Mouse (Mus musculus): ENCODE measurements around the gene Gipc3.

DNA sequence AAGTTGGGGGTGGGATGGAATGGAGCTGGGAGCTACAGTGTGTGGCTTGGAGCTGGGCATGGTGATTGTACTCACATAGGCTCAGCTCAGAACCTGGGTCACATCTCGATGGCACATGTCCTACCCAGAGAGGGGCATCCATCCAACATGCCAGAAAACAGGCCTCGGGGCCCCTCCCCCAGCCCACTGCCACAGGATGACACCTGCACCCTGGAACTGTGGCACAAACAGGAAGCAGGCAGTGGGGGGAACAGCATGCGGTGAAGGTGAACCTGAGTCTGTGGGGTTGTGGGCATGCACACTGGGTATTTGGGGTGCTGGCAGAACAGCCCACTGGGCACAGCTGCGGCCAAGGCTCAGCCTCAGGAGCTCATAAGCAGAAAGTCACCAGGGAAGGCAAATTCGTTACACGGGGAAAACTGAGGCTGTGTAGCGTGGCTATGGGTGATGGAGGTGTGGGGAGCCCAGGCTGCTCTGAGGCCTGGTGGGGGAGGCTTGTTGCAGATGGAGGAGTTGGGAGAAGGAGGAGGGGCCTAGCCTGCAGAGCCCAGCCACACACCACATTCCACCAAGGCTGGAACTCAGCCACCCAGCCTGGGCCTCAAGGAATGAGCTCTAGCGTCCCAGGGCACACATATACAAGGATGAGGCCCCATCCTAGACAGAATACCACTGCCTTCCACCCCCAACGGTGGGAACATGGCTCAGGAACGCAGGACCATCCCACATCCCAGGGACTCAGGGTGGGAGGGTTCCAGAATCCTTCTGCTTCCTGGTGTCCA, 13.7 kb downstream of the Gipc3 start:
- TF ChIP-seq GATA1 (IDR thresholded peaks at IDR 0.05; ENCODE audit: low read length), result no peak
- no peak for TF ChIP-seq TAL1 (IDR thresholded peaks at IDR 0.05; ENCODE audit: low read length)
